Mouse (Mus musculus): ENCODE measurements around the gene Snrnp25. TPM values are rescaled to one million over a fixed set of nuclear protein-coding genes. Genes with fewer than 3 reads are reported as not detected.
A peak's percentile ranks its signal among the peaks of the same experiment; 100 is the strongest.

Gene Snrnp25
- polyA plus RNA-seq, 1 experiment from 2014 or later = 50.5 TPM

- 0 out of 2 replicates have a peak overlapping the region, but pooled peaks have one; percentile 1 for H3K27ac ChIP-seq (replicated peaks)
These were observed 29.7 kb downstream of the Snrnp25 start for GRCm38 (mm10) chr11:32234816-32235485.

GRCm38 (mm10) chr11:32235646-32236045 is 30.4 kb downstream of the Snrnp25 start:
- Histone ChIP-seq H3K36me3 (ENCODE audit: control insufficient read depth, insufficient read depth, low read length) (peaks cover 17% of the 10 kb centered on the region; the same call in 1 of the 2 replicates), H3K27ac (replicated peaks) (0 out of 2 replicates have a peak overlapping the region, but pooled peaks have one; percentile 1), H3K9ac (ENCODE audit: low read length) (no peak overlapping the region; the same call in 1 of the 2 replicates), H3K4me2 (replicated peaks; ENCODE audit: low read depth) (no peak overlapping the region), H3K4me1 (replicated peaks; ENCODE audit: control insufficient read depth, insufficient read depth) (peaks cover 4% of the 10 kb centered on the region; the same call in 1 of the 2 replicates), H3K9me3 (ENCODE audit: control insufficient read depth, low read length) (no peaks in the 10 kb centered on the region), H3K4me3 (ENCODE audit: low read depth, low read length) (no peak overlapping the region), H3K27me3 (ENCODE audit: control insufficient read depth, insufficient read depth, low read length) (no peaks in the 10 kb centered on the region)
- 27% methylated on average over 3 of the region's 3 CpGs for WGBS
- DNase-seq (ENCODE audit: low spot score) (peak; percentile 55), ATAC-seq (ENCODE audit: low FRiP score, low TSS enrichment) (no peak)
- no peak for TF ChIP-seq CTCF (IDR thresholded peaks at IDR 0.05; ENCODE audit: low read depth)
- TF ChIP-seq EP300 (optimal IDR thresholded peaks at IDR 0.05) = no peak

More at GRCm38 (mm10) chr11:32234816-32235485, 29.7 kb downstream of the Snrnp25 start:
- TF ChIP-seq EP300 (optimal IDR thresholded peaks at IDR 0.05) (no peak), CTCF (IDR thresholded peaks at IDR 0.05; ENCODE audit: low read depth) (no peak)
- no peak for ATAC-seq (ENCODE audit: low FRiP score, low TSS enrichment)
- no peaks in the 10 kb centered on the region for H3K27me3 ChIP-seq (ENCODE audit: control insufficient read depth, insufficient read depth, low read length)
- peaks cover 4% of the 10 kb centered on the region; the same call in 1 of the 2 replicates for H3K4me1 ChIP-seq (replicated peaks; ENCODE audit: control insufficient read depth, insufficient read depth)
- no peaks in the 10 kb centered on the region for H3K9me3 ChIP-seq (ENCODE audit: control insufficient read depth, low read length)
- no peak for DNase-seq (ENCODE audit: low spot score)
- H3K36me3 ChIP-seq (ENCODE audit: control insufficient read depth, insufficient read depth, low read length) = peaks cover 17% of the 10 kb centered on the region; the same call in 1 of the 2 replicates
- H3K4me3 ChIP-seq (ENCODE audit: low read depth, low read length) = no peak overlapping the region
- no peak overlapping the region for H3K4me2 ChIP-seq (replicated peaks; ENCODE audit: low read depth)
- 78% methylated on average over 6 of the region's 6 CpGs for WGBS
- no peak overlapping the region for H3K9ac ChIP-seq (ENCODE audit: low read length)

- H3K27me3 ChIP-seq (ENCODE audit: control insufficient read depth, insufficient read depth, low read length) = no peaks in the 10 kb centered on the region
- no peak overlapping the region for H3K4me2 ChIP-seq (replicated peaks; ENCODE audit: low read depth)
- WGBS = 57% methylated on average over 2 of the region's 2 CpGs
- no peak for ATAC-seq (ENCODE audit: low FRiP score, low TSS enrichment)
- 0 out of 2 replicates have a peak overlapping the region, but pooled peaks have one; percentile 24 for H3K27ac ChIP-seq (replicated peaks)
- H3K4me3 ChIP-seq (ENCODE audit: low read depth, low read length) = no peak overlapping the region
- TF ChIP-seq EP300 (optimal IDR thresholded peaks at IDR 0.05) (no peak), CTCF (IDR thresholded peaks at IDR 0.05; ENCODE audit: low read depth) (no peak)
- H3K9me3 ChIP-seq (ENCODE audit: control insufficient read depth, low read length) = no peaks in the 10 kb centered on the region
- H3K36me3 ChIP-seq (ENCODE audit: control insufficient read depth, insufficient read depth, low read length) = peaks cover 15% of the 10 kb centered on the region; the same call in 1 of the 2 replicates
- H3K4me1 ChIP-seq (replicated peaks; ENCODE audit: control insufficient read depth, insufficient read depth) = peaks cover 4% of the 10 kb centered on the region; the same call in 1 of the 2 replicates
- no peak for DNase-seq (ENCODE audit: low spot score)
- no peak overlapping the region for H3K9ac ChIP-seq (ENCODE audit: low read length)
These were observed 30.9 kb downstream of the Snrnp25 start for GRCm38 (mm10) chr11:32236132-32236531.

GRCm38 (mm10) chr11:32236712-32237410 is 31.6 kb downstream of the Snrnp25 start:
- DNase-seq (ENCODE audit: low spot score) = peak; percentile 64

GRCm38 (mm10) chr11:32237411-32237795 is 32.2 kb downstream of the Snrnp25 start:
- Histone ChIP-seq H3K27ac (replicated peaks) (0 out of 2 replicates have a peak overlapping the region, but pooled peaks have one; percentile 14), H3K9ac (ENCODE audit: low read length) (no peak overlapping the region), H3K4me3 (ENCODE audit: low read depth, low read length) (no peak overlapping the region), H3K9me3 (ENCODE audit: control insufficient read depth, low read length) (no peaks in the 10 kb centered on the region), H3K4me2 (replicated peaks; ENCODE audit: low read depth) (no peak overlapping the region), H3K36me3 (ENCODE audit: control insufficient read depth, insufficient read depth, low read length) (peaks cover 10% of the 10 kb centered on the region; the same call in 1 of the 2 replicates), H3K4me1 (replicated peaks; ENCODE audit: control insufficient read depth, insufficient read depth) (peaks cover 4% of the 10 kb centered on the region; the same call in 1 of the 2 replicates), H3K27me3 (ENCODE audit: control insufficient read depth, insufficient read depth, low read length) (no peaks in the 10 kb centered on the region)
- WGBS = 87% methylated on average over 3 of the region's 3 CpGs
- TF ChIP-seq EP300 (optimal IDR thresholded peaks at IDR 0.05) (no peak), CTCF (IDR thresholded peaks at IDR 0.05; ENCODE audit: low read depth) (no peak)
- ATAC-seq (ENCODE audit: low FRiP score, low TSS enrichment) (no peak), DNase-seq (ENCODE audit: low spot score) (no peak)

More at GRCm38 (mm10) chr11:32236712-32237410, 31.6 kb downstream of the Snrnp25 start:
- peaks cover 4% of the 10 kb centered on the region; the same call in 1 of the 2 replicates for H3K4me1 ChIP-seq (replicated peaks; ENCODE audit: control insufficient read depth, insufficient read depth)
- no peaks in the 10 kb centered on the region for H3K9me3 ChIP-seq (ENCODE audit: control insufficient read depth, low read length)
- TF ChIP-seq CTCF (IDR thresholded peaks at IDR 0.05; ENCODE audit: low read depth) = peak; percentile 78
- no peak for TF ChIP-seq EP300 (optimal IDR thresholded peaks at IDR 0.05)
- 55% methylated on average over 9 of the region's 9 CpGs for WGBS
- H3K36me3 ChIP-seq (ENCODE audit: control insufficient read depth, insufficient read depth, low read length) = peaks cover 10% of the 10 kb centered on the region; the same call in 1 of the 2 replicates
- H3K4me3 ChIP-seq (ENCODE audit: low read depth, low read length) = no peak overlapping the region
- no peak overlapping the region for H3K4me2 ChIP-seq (replicated peaks; ENCODE audit: low read depth)
- H3K27ac ChIP-seq (replicated peaks) = no peak overlapping the region
- H3K27me3 ChIP-seq (ENCODE audit: control insufficient read depth, insufficient read depth, low read length) = no peaks in the 10 kb centered on the region
- ATAC-seq (ENCODE audit: low FRiP score, low TSS enrichment) = no peak
- no peak overlapping the region for H3K9ac ChIP-seq (ENCODE audit: low read length)
